Mouse (Mus musculus): ENCODE measurements at regions not wholly inside any gene's neighbourhood (a gene's known extent, or its start where the extent isn't known, plus 50 kb on each side); places are given as distances from the start of the nearest gene placed in this dataset.
A peak's percentile ranks its signal among the peaks of the same experiment; 100 is the strongest.

DNA sequence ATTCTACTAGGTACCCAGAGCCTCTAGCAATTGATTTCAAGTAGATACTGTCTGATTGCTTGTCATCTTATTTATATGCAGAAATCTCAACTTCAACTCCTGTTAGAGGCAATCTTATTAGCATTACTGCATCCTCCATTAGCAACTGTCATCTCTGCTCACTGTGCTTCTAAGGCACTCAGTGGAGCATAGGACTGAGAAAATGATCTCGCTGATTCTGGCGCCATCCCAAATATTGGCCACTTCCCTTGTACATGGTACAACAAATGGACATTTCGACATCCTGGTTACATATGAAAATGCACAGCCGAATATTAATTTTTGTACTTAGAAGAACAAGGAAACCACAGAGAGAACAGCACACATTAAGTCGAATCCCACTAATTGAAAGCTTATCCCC is 329.7 kb upstream of the G2e3 start:
- no peak for DNase-seq (ENCODE audit: extremely low spot score)

DNA sequence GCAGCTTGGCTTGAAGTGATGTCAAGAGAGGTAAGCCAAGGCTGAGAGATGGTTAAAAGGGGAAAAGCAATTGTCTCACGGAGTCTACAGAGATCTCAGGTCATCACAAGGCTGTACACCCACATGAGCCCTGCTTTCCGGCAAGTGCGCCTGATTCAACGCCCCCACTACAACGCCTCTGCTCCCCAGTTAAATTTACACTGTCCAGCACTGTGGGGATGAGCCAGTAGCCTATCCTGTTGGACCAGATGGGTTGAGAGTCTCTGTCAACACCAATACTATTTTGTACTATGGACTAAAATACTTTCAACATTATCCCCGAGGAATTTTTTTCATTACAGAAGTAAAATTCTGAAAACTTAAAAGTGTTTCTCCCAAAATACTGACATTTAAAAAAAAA is 331.8 kb upstream of the G2e3 start:
- DNase-seq (ENCODE audit: extremely low spot score) = no peak

- DNase-seq (ENCODE audit: extremely low spot score) = no peak
These were observed 338.2 kb upstream of the G2e3 start for GRCm38 (mm10) chr12:51009644-51010043.

GRCm38 (mm10) chr12:51001722-51002592 is 345.9 kb upstream of the G2e3 start:
- DNase-seq (ENCODE audit: extremely low spot score) = peak; percentile 32

- DNase-seq (ENCODE audit: extremely low spot score) = no peak
These were observed 346.8 kb upstream of the G2e3 start for GRCm38 (mm10) chr12:51001096-51001495.

DNA sequence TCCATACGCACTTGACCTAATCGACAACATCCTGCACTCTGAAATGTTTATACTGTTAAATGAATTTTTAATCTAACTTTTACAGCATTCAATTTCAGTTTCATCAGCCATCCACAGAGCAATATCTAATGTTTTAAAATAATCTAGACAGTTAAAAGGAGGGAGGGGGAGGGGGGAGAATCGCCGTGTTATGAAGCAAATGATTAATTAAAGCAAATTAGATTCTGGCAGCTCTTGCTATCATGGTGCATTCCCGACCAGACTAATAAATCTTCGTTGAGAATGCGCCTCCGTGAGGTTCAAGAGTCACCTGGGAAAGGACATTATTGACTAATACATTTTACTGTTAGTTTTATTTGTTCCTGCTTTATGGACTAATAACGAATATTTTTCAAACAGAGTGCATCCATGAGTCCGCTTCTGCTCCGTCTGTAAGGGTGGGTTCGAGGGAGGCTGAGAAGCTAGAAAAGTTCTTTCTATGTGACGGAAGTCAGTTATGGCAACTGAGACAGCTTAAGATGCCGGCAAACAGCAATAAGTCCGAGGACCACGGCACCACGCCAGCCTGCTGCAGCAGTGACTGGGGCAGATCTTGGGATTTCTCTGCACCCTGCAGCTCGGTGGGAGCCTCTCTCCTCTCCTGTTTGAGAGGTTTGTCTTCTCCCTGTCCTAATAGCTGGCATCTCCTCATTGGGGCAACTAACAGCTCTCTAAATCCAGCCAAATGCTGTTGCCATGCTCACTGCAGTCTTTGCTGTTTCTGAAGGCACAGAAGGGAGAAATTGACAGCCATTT is 347.4 kb upstream of the G2e3 start:
- DNase-seq (ENCODE audit: extremely low spot score) = no peak

DNA sequence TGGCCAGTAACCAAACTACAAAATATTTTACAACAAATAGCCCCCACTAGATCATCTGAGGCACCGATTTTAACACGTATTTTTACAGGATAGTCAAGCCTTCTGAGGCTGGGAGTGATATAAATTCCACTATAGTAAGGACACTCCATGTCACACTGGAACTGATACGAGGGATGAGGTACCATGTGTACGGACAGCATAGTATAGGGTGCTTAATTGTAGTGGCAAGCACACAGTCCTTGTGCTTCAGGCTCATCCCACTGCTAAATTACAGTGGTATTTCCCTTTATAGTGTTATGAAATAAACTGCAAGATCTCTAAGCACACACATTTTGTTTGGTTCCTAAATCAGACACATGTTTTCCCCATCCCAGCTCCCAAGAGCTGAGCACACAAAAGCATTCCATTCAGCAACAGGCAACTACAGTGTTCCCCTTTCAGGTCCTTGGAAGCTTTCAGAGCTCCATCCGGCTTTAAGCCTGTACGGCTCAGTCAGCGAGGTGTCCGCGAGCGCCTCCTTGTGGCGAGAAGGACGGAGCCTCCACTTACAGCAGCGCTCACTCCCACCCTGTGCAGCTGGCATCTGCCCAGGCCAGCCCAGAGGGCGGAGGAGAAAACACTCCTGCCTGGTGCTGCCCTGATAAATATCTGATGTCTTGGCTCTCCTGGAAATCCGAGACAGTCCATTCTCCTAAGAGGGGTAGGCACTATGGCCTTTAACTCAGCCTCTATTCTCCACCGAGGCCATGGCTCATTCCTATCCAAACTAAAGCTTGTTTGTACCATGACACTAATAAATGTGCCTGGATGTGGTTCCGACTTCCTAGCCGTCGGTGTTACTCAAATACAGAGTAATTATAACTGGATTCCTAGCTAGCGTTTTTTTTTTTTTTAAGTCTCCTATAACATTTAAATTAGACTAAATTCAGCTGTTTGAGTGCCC is 348.3 kb upstream of the G2e3 start:
- DNase-seq (ENCODE audit: extremely low spot score) = peak; percentile 81

- DNase-seq (ENCODE audit: extremely low spot score) = no peak
These were observed 346.8 kb upstream of the Prkd1 start for GRCm38 (mm10) chr12:50995664-50996063.

DNA sequence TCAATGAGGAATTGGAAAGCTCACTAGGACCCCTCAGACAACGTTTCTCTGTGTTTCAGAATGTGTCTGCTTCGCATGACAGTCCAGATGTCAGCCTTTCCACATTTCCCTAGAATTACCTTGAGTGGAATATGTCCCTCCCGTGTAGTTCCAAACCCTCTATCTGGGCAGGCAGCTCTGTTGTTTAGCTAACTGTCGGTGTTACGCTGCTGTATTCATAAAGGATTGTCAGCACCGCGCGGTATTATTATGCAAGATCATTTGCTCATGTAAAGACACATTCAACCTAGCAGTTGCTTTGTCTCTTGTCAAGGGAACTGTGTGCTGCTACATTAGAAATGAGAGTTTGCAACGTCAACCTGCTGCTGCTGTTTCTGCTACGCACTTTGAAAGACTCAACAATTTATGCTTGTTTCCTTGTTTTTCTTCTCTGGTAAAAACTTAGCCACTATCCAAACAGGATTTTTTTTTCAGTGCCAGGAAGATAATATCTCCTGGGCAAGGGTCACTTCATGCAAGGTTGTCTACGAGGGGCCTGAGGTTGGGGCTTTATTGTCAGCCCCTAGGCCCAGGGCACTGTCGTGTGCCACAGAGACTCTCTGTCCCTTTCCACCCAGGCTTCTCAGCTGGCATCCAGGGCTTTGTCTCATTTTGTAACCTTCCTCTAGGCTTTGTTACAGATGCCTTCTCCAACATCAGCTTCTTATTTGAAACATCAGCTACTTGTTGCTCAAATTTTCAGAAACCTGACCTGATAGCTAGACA is 340.8 kb upstream of the Prkd1 start:
- DNase-seq (ENCODE audit: extremely low spot score) = no peak

DNA sequence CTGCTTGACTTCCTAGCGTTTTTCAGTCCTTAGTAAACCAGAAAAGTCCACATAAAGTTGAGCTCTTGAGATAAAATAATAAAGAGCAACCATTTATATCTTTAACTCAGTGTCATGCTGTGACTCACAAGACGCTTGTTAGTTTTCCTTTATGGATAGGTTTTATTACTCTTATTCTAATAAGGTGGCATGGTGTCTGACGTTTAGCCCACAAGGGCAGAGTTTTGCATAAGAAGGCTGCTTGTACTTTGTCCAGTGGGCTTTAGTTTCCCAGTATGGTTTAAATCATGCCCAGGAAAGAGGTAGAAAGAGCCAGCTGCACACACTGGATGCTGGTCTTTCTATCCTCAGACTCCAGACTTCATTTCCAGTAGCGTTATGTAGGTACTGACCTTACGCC is 332.4 kb upstream of the Prkd1 start:
- no peak for DNase-seq (ENCODE audit: extremely low spot score)

DNA sequence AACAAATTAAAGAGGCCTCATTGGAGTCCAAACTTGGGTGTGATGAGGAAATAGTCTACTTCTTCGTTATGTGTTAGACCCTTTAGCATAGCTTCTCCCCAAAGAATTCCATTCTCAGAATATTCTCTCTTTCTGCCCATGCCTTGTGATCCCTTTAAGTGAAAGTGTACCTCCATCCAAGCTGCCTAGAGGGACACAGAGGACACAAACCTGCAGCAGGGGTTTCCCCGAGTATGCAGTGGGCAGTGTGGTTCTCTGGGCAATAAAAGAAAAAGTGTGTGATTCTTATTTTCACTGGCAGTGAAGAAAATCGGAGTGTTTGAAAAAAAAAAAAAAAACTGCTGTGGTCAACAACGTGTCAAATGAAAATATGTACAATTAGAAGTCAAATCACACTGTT is 331.9 kb upstream of the Prkd1 start:
- no peak for DNase-seq (ENCODE audit: extremely low spot score)

DNA sequence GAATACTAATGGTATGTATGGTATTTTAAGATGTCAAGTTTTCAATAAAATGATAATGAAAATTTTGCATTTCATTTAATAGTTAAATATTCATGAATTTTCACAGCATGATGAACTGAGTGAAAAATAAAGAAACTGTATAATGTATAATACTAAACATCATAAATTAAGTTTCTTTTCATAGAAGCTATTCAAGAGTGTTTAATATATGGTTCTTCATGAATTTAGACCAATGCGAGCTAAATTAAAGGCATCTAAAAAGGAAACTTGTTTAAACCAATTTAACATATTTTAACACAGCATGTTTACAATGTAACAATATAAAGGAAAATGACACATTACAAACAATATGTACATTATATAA is 321.8 kb upstream of the Prkd1 start:
- no peak for DNase-seq (ENCODE audit: extremely low spot score)

DNA sequence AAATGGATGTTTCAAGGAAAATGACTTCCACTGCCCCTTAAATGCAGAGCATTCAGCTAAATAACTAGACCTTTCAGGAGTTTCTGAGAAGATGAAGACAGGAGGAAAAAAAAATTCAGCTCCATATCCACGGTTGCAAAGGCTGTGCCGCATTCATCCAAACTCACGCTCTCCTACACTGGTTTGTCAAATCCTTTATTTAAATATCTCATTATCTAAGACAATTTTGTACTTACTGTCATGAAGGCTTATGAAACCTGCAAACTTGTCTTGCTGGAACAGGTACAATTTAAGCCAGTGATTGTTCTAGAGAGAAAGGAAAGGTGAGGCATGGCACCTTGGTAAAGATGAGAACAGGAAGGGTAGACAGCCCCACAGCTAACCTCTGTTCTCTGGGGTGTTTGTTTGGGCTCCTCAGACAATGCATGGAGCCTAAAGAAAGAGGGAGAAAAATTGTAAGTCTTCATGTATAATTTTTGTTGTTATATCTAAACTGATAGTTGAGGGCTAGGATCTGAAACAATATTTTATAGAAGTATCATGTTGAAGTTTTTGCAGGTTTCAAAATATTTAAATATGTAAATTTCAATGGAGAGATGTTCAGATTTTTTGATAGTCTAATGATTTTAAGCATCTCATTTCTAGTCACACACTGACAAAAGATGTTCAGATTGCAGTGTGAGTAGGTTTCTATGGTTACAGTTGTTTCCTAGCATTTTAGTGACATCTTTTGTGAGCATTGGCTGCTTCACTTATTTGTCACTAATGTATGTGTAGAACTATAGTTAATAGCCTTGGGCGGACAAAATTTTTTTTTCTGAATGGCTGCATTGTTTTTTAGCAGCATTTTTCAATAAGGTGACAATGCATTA is 321.2 kb upstream of the Prkd1 start:
- DNase-seq (ENCODE audit: extremely low spot score) = no peak

DNA sequence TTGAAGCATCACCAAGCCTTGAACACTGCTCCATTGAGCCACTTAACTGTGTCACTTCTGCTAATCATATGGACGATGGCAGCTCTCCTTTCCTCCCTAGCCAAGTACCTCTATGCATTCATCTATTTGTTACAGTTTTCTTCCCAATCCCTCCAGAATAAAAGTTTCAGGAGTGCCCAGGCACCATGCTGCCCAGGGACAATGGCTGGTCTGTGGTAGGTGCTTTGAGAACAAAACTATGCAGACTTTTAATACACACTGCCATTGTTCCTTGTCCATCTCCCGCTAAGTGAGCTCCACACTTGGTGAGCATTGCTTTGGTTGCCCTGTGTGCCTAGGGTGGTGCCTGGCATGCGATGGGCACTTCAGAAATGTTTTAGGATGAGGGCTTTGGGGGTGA is 320.5 kb upstream of the Prkd1 start:
- DNase-seq (ENCODE audit: extremely low spot score) = no peak

DNA sequence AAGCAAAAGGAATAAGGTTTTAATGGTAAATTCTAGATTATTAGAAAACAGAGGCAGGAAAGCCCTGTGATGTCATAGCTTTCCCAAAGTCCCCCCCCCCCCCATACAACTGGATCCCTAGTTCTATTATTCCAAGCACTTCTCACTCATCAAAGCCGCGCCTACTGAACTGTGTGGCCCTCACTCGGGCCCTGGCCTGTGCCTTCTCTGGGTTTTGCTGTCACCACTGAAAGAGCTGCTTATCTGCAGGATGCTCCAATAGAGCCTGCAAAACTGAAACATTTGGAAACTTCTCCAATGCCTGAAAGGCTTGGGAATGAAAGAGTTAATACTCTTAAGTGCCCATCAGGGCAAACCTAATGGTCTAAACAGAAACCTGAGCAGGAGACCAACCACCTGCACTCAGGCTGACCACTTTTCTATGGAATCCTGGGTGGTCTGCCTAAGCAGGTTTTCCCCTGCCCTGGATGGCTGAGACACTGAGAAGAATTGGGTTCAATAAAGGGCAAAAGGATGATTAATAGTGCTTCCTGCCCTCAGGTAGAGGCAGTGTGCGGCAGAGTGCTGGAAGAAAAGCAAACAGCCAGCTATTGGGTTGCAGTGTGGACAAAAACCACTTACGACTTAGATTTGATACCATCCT is 318.4 kb upstream of the Prkd1 start:
- DNase-seq (ENCODE audit: extremely low spot score) = peak; percentile 31

DNA sequence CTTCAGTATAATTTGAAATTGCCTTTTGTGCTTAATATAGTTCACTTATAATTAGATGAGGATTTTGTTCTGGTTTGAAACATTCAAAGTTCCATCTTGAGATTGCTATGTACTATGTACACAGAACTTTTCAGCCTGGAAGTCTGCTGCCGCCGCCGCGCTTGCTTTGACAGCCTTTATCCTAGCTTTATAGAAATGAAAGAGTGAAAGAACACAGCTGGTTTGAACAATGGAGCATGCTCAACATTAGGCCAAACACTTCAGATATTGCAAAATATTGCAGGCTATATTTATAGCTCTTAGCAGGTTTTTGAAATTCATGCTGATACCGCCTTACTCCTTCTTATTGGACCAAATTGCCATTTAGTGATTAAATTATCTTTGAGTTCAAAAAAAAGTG is 305.1 kb upstream of the Prkd1 start:
- DNase-seq (ENCODE audit: extremely low spot score) = no peak

GRCm38 (mm10) chr12:50947035-50947434 is 298.1 kb upstream of the Prkd1 start:
- DNase-seq (ENCODE audit: extremely low spot score) = no peak

- peak; percentile 77 for DNase-seq (ENCODE audit: extremely low spot score)
These were observed 295.0 kb upstream of the Prkd1 start for GRCm38 (mm10) chr12:50943741-50944521.

- DNase-seq (ENCODE audit: extremely low spot score) = no peak
These were observed 294.4 kb upstream of the Prkd1 start for GRCm38 (mm10) chr12:50943340-50943739.
